Mouse (Mus musculus) duodenum, adult 2 months (tissue): Measurements from ENCODE around the gene Plpp3. TPM values are rescaled to one million over a fixed set of nuclear protein-coding genes. Genes with fewer than 3 reads are reported as not detected.

Experiments
- polyA plus RNA-seq: library from polyadenylated mRNA; depleted of rRNA; stranded (reverse); fragments of >200 nt; gene quantifications from 2 replicates; pipeline ENCODE4 v1.2.3, GENCODE M21; 2012; ENCODE audit warnings: low replicate concordance; rRNA removed

Gene Plpp3
- 34.0 and 36.0 TPM in 2 replicates for polyA plus RNA-seq

GRCm38 (mm10) chr4:105157276-105158168, at the start of gene Plpp3:
Plpp3 (plus strand) TSS chr4:105157347.

GRCm38 (mm10) chr4:105109199-105109989, 47.8 kb upstream of the Plpp3 start, which contains the start of gene Prkaa2:
Prkaa2 (minus strand) TSS chr4:105109890.

Other genes with a start within 250 kb of the Plpp3 start
- gene Fyb2, start 243.9 kb upstream of the Plpp3 start, polyA plus RNA-seq = 0.13 TPM in 1 of 2 replicates, not detected in the other
- gene Prkaa2, start 47.5 kb upstream of the Plpp3 start, polyA plus RNA-seq = 0.57 and 2.1 TPM in 2 replicates